Mouse (Mus musculus) limb, embryonic 12.5 days (tissue): ENCODE measurements around the gene Grm5. TPM values are rescaled to one million over a fixed set of nuclear protein-coding genes. Genes with fewer than 3 reads are reported as not detected.

Experiments used
- polyA plus RNA-seq: library from polyadenylated mRNA; unstranded; fragments of >200 nt; fragmentation: Nextera tagmentation; extraction: Ambion mirVana; gene quantifications from 2 replicates; pipeline ENCODE4 v1.2.1, GENCODE M21; 2016

Gene Grm5
- polyA plus RNA-seq, 1 experiment from 2014 or later, result 0.05 TPM

Other genes starting within 250 kb of the Grm5 start
- gene Tyr, start 90.7 kb upstream of the Grm5 start, polyA plus RNA-seq, result 0.04 and 0.16 TPM in 2 replicates